Mouse (Mus musculus) fat pad, adult 2 months (tissue): ENCODE results near the gene Dtx4.

ENCODE experiments used
- DNase-seq: peaks from one replicate; pipeline ENCODE4 v3.0.0-alpha.2; 2011; ENCODE audit warnings: low read depth, low spot score; ENCODE audit errors: extremely low read depth

The Dtx4 gene

DNA sequence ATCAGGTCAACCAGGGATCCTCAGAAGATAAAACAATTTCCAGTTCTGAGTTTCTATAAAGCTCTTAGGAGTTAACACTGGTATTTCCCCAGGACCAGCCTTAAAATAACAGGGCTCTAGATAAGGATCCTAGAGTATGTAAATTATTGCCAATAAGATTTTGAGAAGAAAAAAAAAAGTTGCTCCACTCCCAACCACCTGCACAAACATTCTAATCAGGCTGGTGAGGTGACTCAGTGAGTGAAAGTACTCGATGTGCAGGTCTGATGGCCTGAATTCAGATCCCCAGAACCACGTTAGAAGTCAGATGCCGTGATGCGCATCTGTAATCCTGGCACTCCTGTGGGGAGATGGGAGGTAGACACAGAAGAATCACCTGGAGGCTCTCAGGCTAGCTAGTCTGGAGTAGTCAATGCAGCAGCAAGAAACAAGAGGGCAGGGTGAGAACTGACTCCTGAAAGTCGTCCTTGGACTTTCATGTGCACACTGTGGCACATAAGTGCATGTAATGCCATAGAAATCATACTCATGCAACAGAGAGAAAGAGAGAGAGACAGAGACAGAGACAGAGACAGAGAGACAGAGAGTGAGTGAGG is 28.8 kb downstream of the Dtx4 start:
- DNase-seq, result no peak

DNA sequence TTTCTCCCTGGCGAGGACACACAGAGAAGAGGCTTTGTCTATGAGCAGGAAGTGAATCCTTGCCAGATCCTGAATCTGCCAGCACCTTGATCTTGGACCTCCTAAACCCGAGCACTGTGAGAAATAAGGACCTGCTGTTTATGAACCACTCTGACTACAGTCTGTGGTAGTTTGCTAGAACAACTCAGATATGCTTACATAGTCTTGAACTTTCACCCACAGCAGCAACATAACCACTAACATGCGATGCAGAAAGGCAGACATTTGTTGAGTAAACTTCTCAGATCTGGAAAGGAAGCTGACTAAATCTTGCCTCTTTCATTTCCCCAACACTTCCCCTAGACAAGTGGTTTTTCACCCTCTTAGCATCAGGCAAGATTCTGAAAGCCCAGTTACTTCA is 29.4 kb downstream of the Dtx4 start:
- DNase-seq, result no peak

DNA sequence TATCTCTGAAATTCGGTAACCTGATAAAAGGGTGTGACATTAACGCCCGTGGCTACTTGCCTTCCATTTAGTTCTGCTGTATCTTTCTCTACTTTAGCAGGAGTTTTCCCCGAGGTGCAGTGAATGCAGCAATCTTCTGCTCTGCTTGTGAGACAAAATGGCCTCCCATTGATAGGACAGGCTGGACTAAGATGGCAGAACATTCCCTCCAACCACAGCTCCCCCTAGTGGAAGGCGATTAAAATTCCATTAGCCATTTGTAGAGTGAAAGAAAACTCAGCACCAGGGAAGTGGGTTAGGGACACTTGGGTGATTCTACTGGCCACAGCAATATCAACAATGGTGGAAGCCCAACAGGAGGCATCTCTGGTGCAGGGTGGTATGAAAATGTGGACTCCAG is 33.8 kb downstream of the Dtx4 start:
- DNase-seq, result no peak

DNA sequence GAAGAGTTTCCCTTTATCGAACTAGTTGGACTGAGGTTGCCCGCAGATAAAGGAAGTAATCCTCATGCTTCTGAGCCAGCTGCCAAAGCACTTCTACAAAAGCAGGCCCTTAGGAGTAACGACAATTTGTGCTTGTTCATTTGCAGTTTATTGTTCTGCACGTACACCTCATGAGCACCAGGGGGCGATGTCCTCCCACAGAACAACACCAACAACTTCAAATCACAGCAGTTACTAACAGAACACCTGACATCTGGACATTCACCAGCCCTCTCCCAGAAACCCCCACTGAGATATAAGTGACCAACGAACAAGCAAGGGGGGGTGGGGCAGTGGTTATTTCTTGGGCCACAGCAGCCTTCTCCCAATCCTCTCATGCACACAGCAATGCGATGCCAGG is 35.0 kb downstream of the Dtx4 start:
- DNase-seq, result no peak

DNA sequence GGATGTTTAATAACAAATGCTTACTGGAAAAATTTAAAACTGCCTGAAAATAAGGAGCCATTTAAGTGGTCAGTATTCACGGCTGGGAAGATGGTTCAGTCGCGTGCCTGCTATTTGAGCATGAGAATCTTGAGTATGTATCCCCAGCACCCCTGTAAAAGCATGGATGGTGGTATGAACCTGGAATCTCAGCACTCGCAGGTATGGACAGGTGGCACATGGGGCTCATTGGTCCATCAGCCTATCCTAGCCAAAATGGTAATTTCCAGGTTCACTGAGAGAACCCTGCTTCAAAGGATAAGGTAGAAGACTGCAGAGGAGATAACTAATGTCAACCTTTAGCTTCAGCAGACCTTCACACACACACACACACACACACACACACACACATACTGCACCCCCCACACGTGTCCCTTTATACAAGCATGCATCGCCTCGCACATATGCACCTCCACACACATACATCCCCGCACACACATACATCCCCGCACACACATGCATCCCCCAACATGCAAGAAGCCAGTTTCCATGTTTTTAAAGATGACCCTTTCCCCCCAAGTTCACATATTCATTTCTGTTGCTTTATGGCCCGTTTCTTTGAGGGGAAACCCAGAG is 35.6 kb downstream of the Dtx4 start:
- no peak for DNase-seq

DNA sequence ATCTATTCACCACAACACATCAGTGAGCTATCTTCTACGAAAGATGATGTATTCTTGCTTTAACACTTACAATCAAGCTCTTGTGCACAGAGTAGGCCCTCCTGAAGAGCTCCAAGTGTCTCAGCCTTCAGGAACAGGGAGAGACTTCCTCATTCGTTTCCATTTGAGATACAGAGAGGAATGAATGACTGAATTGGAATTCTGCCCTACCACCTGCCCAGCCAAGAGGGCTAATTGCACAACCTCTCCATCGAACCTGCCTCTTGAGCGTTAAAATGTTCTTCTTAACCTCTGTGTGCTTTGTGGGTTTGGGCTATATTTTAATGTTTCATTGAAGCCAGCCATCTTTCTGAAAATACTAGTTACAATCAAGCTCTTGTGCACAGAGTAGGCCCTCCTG is 36.6 kb downstream of the Dtx4 start:
- DNase-seq, result no peak

DNA sequence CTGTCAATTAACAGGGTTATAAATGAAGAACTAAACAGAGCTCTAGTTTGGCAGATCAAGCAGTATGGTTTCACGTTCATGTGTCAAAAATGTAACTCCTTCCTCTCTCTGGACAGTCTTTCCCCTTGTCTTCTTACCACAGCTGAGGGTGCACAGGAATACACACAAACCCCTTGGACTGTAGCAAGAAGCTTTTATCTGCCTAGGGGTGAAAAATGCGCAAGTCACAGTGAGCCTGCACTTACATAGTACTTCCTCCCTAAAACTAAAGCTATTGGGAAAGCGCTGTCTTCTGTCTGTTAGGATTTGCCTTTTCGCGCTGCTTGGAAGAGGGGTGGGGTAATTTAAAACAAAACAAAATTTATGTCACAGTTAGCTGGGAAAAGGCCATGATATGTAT is 37.1 kb downstream of the Dtx4 start:
- DNase-seq, result no peak

DNA sequence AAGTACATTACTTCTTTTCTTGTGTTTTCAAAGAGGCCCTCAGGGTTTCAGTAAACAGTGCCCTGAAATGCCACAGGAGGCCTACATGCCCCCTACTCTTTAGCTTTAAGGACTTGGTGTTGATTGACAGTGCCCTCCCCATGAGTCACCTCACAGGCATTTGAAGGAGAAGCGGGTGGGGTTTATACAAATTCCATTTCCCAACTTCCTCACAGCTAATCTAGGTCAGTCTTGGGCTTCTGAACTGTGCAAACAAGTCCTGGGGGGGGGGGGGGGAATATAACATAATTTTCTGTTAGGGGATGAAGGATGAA is 37.6 kb downstream of the Dtx4 start:
- DNase-seq, result no peak

DNA sequence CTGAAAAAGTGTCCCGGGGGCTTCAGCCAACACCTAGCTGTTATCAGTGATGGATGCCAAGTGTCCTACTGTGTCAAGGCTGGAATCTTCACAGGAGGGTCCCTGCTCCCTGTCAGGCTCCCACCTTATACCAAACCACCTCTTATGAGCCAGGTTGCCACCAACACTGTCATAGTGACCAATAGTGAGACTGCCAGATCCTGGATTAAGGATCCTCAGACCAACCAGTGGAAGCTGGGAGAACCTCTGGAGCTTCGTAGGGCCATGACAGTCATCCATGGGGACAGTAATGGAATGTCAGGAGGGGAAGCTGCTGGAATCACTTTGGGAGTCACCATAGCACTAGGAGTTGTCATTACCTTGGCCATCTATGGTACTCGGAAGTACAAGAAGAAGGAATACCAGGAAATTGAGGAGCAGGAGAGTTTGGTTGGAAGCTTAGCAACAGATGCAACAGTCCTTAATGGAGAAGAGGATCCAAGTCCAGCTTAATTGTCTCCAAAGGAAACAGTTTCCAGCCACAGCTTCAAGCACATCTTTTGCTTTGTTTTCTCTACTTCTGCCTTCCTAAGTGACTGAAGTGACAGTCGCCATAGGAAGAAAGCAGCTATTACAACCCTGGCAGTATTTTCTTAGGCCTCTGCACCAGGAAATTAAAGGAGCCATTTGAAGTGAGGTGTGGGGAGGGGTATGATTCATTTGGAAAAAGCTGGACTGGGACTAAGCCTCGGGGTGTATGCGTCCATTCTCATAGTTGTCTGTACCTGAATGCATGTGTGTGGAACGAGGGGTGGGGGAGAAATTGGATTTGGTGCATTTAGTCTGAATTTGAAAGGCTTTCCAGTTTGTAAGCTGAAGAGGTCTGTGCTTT is 38.2 kb downstream of the Dtx4 start:
- DNase-seq, result no peak

DNA sequence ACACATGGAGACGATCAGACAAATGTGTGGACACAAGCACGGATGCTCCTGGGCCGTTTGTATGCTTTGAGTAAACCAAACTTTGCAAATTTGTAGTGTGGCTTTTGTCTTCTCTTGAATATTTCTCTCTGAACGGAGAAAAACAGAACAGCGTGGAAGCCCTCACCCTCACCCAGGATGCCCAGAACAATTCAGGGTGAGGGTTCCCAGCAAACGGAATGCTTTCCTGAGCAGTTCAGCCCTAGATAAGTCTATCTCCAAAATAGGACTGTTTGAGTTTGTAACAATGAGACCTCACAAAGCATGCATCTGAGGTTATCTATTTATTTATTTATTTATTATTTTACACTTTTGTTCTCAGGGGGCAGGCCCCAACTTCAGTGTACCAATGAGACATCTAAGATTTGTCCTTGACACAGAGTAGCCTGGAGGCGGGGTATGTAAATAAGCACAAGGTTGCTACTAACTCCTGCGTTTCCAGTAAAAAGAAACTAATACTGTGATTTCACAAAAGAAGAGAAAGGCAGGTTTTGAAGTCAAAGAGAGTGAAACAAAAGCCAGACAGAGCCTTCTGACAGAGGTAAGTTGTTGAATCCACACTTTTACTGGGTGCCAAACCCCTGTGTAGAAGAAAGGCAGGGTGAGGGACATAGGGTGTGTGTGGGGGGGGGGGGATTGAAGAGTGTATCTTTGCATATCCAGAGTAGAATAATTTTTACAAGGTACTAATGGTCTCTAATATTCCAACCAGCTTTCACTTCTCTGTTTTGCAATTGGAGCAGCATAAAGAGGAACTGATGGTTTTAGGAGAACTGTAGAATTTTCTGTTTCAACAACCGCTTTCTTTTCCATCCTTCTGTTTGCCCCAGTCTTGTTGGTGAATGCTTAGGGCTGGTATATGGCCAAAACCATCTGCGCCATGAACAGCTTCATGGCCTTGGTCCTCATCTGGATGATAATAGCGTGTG is 40.7 kb downstream of the Dtx4 start, which contains the start of gene Mpeg1:
Mpeg1 (plus strand) TSS at position 498 of the 968 bp plus-strand sequence.
- no peak for DNase-seq

DNA sequence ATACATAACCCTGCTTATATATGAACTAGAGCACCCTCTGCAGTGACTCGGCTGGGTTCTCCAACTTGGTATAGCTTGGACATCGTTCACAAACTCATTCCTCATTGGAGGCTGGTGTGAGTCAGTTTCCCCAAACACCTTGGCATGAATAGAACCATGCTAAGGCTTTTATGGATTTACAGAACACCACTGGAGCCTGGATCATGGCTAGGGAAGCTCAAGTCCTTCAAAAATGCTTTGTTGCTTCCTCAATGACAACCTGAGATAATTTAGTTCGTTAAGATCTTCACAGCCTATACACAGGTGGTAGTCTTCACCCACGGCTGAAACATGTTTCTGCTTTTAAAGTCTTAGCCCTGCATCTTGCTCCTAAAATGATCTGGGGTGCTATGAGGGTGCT is 41.7 kb downstream of the Dtx4 start:
- no peak for DNase-seq

DNA sequence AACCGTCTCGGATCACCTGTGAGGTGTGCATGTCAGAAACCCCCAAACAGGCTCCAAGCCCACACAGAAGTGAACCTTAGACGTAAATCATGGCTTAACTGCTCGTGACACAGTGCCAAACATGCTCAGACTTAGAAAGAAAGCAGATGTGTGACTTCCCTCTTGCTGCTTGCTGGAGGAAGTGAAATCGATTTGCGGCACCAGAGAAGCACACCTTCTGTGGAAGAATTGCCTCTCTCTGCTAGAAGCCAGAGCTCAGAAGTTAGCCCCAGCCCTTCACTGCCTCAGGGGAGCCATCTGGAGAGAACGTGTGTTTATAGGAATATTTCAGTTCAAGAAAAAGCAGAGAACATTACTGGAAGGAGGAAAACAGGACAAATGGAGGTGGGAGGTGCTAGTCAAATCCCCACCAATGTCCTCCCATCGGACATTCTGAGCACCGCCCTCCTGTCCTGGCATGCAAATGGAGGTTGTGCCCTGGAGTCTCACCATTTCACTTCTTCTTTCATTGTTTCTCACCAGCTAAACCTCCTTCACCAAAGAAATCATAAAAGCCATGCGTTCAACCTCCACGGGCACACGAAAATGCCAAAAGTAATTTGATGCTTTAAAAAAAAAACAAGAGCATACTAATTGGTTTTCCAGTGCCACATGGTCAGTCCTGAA is 43.7 kb downstream of the Dtx4 start:
- no peak for DNase-seq

DNA sequence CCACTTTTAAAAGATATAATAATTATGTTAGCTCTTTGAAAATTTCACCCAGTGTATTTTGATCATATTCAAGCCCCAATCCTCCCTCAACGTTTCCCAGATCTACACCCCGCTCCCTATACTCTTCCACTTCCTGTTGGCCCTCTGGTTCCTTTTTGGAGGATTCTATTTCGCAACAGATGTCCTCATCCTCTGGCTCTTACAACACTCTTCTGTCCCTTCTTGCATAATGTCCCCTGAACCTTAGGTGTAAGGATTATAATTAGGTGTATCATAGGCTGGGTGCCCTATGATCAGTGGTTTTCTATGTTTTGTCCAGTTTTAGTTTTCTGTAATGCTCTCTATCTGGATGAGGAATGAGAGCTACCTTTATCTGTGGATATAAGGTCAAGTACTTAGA is 56.2 kb downstream of the Dtx4 start:
- peak; percentile 50 for DNase-seq

DNA sequence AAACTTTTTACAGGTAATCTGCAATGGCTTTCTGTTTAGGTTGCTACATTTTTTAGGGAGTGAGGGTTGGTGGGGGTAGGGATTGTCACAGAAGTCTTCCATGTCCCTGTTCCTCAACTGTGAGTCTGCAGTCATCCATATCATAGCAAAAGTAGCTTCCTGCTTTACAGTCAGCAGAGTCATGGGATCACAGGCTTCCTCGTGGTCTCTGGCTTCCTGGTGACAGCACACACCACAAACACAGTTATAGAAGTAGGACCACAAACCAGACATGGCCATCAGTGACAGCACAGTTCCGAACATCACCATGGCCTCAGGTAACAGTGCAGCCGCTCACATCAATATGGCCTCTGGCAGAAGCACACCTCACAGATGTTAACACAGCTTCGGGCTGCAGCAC is 58.7 kb downstream of the Dtx4 start:
- DNase-seq, result no peak

DNA sequence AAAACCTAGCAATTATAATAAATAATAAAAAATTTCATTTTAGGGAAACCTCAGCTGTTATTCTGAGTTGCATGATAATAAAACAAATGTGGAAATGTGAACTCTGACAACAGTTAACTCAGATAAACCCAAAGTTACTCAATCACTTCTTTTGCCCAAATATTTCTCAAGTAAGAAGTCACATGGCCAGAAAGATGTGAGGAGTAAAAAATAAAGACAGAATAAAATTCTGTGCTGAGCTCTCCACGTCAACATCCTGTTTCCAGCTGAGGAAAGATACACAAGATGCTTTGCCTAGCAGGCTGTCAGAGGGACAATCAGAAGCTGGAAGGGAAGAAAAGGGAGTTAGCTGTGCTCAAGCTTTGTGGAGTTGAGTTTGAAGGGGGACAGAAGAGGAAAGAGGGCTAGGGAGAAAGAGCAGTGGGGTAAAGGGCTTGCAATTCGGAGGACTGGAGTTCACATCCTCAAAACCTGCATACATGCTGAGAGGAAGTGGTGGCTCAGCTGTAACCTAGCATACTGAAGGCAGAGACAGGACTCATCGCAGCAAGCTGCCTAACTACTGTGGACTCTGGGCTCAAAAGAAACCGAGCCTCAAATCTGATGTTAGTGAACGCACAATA is 61.0 kb downstream of the Dtx4 start:
- DNase-seq, result no peak

DNA sequence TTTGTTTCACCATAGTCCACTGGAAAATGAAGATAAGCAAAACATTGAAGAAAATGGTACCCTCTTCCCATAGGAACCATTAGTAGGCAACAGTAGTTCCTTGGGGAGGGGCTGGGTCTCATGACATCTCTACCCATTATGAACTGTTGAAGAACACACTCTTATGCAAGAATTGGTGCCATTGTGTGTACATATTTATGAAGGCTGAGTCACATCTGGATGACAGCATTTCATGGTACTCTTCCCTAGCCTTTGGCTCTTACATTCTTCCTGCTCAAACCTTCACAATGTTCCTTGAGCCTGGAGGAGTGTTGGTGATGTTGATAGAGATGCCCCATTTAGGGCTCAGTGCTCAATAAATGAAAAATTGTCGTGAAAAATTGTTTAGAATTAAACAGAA is 61.7 kb downstream of the Dtx4 start:
- DNase-seq, result no peak

DNA sequence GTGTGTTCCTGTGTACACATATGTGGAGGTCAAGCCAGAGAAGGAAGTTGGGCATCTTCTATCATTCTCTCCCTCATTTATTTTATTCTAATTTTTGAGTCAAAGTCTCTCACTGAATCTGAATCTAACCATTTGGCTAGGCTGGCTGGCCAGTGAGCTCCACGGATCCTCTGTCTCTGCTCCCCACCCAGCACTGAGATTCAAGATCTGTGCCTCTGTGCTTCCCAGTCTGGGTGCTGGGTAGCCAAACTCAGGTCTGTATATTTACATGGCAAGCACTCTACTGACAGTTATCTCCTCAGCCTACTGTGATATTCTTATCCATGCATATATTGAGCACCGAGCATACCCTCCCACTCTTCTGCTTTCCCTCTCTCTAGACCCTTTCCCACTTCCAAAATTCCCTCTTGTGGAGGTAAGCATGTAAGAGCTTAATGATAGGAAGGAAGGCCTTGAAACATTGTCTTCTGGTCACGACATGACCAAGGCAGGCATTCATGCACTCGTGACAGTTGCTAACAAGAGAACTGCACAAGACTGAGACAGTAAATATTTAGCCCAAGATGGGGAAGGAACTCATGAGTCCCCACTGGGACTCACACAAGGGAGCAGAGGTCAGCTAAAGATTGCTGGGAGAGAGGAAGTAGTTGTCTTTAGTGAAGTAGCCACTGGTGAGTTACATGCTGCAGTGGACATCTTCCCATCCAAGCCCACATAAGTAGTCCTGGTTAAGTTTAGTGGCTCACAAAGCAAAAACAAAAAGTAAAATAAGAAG is 65.3 kb downstream of the Dtx4 start:
- DNase-seq, result no peak

DNA sequence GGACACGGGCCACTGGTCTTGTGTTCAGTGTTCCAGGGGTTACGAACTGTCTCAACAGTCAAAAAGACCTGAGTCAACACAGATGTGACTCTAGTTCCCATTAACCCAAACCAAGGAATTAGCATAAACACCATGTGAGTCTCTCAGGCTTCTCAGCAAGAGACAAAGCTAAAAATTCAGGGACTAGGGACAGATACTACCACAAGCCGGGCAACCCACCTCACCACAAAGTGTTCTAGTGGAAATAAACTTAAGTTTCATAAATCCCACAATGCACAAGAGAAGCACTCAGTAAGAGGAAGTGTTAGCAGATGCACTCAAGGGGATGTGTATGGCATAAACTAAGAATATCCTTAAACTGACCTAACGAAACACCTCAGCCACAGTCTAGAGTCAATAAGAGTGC is 66.2 kb downstream of the Dtx4 start:
- DNase-seq, result no peak

DNA sequence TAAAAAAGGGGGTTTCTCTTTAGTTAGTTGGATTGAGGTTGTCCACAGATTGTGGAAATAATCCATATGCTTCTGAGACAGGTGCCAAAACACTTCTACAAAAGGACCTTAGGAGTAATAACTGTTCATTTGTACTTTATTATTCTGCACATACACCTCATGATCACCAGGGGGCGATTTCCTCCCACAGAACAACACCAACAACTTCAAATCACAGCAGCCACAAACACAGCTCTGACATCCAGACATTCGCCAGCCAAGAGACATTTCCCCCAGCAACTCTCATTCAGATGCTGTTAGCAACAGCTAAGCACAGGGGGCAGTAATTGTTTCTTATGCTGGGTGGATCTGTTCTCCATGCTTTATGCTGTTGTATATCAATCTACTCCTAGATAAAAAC is 68.2 kb downstream of the Dtx4 start:
- DNase-seq, result no peak

DNA sequence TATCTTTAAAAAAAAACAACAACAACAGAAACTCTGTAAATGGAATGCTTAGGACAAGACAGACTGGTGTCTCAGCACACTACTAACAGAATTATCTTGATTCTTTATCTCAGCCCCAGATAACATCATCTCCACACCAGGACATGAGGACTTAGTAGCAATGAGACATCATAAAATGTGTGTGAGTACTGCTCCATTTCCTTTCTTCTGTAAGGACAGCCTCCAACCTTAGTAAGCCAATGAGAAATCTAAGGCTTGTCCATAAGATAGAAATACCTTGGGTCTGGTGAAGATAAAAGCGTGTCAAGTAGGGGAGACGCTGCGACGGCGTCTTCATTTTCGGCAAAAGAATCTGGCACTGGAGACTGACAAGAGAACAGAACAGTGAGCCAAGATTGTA is 73.6 kb downstream of the Dtx4 start, which contains the start of gene Pfpl:
Pfpl (plus strand) TSS at position 301 of the 400 bp plus-strand sequence.
- no peak for DNase-seq
